Mouse (Mus musculus): ENCODE measurements around the gene Taf10. TPM values are rescaled to one million over a fixed set of nuclear protein-coding genes. Genes with fewer than 3 reads are reported as not detected.

Taf10 gene
- total RNA-seq, 4 experiments from 2014 or later = 97.4 to 118 (median 113) TPM

DNA sequence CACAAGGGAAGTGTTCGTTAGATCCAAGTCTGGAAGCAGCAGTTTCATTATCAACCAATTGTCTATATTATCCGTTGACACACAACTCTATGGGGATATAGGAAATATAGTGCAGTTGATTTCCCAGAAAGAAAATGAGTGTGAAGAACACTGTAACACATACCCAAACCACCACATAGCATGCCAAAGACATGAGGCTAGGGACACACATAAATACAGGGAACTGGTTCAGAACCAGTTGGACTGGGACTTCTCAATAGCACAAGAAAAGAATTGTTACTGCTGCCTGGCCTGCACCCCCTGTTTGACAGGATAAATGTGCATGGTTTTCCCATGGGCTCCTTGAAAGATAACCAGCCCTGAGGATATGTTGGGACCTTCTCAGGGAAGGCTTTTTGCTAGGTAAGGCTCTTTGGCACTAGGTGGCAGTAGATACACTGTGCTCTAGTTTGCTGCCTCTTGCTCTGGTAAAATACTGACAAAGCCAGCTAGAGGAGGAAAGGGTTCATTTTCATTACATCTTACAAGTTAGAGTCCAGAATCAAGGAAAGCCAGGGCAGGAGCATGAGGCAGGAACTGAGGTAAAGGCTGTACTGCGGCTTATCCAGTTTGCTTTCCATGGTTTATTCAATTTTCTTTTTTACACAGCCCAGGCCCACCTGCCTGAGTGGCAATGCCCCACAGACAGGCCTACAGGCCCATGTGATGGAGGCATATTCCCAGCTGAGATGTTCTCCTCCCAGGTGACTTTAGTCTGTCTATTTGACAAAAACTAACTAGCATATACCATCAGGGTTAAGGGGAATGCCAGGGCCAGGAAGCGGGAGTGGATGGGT, 17.8 kb downstream of the Taf10 start:
- peak in 1 of 2 experiments; percentile 46 for DNase-seq (ENCODE audit: low spot score in 2 of 2)

- no peak for DNase-seq (ENCODE audit: low spot score in 2 of 2)
Measured at GRCm38 (mm10) chr7:105721916-105722315, 22.2 kb downstream of the Taf10 start.

DNA sequence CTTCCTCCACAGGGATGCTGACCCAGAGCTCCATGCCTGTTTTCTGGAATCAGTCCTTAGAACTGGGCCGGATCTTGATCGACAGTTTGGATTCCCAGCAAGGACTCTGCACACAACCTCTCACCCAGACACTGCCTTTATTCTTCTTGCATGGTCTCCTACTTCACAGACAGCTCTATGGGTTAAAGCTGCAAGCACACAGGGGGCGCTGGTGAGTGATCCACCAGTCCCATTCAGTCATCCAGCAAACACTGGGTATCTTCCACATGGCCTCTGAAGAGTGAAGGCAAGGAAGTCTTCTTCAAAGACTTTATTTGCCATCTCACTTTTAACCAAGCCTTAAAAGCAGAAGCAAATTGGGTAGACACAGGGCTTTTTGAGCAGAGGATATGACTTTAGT, 28.8 kb downstream of the Taf10 start:
- DNase-seq (ENCODE audit: low spot score in 2 of 2) = no peak

GRCm38 (mm10) chr7:105708733-105709132, 35.4 kb downstream of the Taf10 start:
- DNase-seq (ENCODE audit: low spot score in 2 of 2) = no peak

GRCm38 (mm10) chr7:105703816-105704215, 40.3 kb downstream of the Taf10 start:
- DNase-seq (ENCODE audit: low spot score in 2 of 2) = no peak

DNA sequence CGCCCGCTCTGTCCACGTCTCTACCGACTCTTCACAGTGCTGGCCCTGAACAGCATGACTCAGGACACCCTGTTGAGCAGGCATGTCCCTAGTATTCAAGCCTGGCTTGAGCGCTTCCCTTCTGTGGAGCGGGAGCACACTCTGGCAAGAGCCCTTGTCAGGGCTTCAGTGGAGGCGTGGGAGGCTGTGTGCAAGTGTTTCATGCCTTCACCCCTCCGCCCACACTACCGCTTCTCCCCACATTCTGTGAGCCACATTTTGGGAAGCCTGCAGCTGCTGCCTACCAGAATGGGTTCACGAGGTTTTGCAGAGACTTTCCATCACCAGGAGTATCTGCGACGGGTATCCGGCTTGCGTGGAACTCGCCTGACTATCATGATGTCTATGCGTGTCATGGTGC, 41.0 kb downstream of the Taf10 start:
- DNase-seq (ENCODE audit: low spot score in 2 of 2) = peak; percentile 20 to 47

GRCm38 (mm10) chr7:105690875-105691274, 53.3 kb downstream of the Taf10 start:
- no peak for DNase-seq (ENCODE audit: low spot score in 2 of 2)

Other genes with a start within 250 kb of the Taf10 start
- 100 to 1,000 TPM; 100 to 105 (median 101) TPM for gene Smpd1, start 190.0 kb downstream of the Taf10 start, total RNA-seq (2022)
- 100 to 1,000 TPM; 437 to 456 (median 444) TPM for gene Apbb1, start 162.7 kb downstream of the Taf10 start, total RNA-seq (2022)
- under 1 TPM; 0.33 to 0.63 (median 0.44) TPM for gene Hpx, start 144.2 kb downstream of the Taf10 start, total RNA-seq (2022)
- gene Trim3, start 110.8 kb downstream of the Taf10 start, total RNA-seq (2022) = 100 to 1,000 TPM; 137 to 154 (median 148) TPM
- 10 to 100 TPM; 63.0 to 74.1 (median 68.2) TPM for gene Timm10b, start 104.3 kb downstream of the Taf10 start, total RNA-seq (2022)
- 100 to 1,000 TPM in 1 of 4 experiments, 10 to 100 TPM in 3; 84.6 to 108 (median 91.6) TPM for gene Arfip2, start 103.9 kb downstream of the Taf10 start, total RNA-seq (2022)
- gene Gm45799, start 103.8 kb downstream of the Taf10 start, total RNA-seq (2022) = 10 to 100 TPM in 2 of 4 experiments, 1 to 10 TPM in 2; 9.3 to 13.0 (median 11.2) TPM
- 1 to 10 TPM; 4.8 to 6.3 (median 5.7) TPM for gene Dnhd1, start 93.5 kb downstream of the Taf10 start, total RNA-seq (2022)
- gene Ilk, start 7.8 kb downstream of the Taf10 start, total RNA-seq (2022) = 10 to 100 TPM; 74.3 to 83.2 (median 81.6) TPM
- gene Rrp8, start 7.0 kb downstream of the Taf10 start, total RNA-seq (2022) = 10 to 100 TPM; 12.5 to 15.5 (median 13.8) TPM
- gene Tpp1, start 7.9 kb upstream of the Taf10 start, total RNA-seq (2022) = 10 to 100 TPM; 62.2 to 81.2 (median 67.1) TPM
- gene Dchs1, start 43.3 kb upstream of the Taf10 start, total RNA-seq (2022) = 10 to 100 TPM in 1 of 4 experiments, 1 to 10 TPM in 3; 9.1 to 10.2 (median 9.5) TPM
- 100 to 1,000 TPM in 3 of 4 experiments, 10 to 100 TPM in 1; 89.9 to 106 (median 102) TPM for gene Mrpl17, start 66.7 kb upstream of the Taf10 start, total RNA-seq (2022)
- gene Gm4070, start 209.6 kb upstream of the Taf10 start, total RNA-seq (2022) = 1 to 10 TPM; 1.6 to 6.9 (median 2.8) TPM